Mouse (Mus musculus) lung, adult 18-20 months (tissue): ENCODE results near the gene Olig1.
"Not testable (repeated sequence)": the region's sequence is repeated elsewhere in the genome, so short reads cannot be mapped to it uniquely, and the experiment has no call there.

Experiments used
- DNase-seq, 2 experiments: peaks; one replicate each; pipeline ENCODE4 v3.0.0; 2022; ENCODE audit warnings: mixed read lengths in 2 of 2

The Olig1 gene

DNA sequence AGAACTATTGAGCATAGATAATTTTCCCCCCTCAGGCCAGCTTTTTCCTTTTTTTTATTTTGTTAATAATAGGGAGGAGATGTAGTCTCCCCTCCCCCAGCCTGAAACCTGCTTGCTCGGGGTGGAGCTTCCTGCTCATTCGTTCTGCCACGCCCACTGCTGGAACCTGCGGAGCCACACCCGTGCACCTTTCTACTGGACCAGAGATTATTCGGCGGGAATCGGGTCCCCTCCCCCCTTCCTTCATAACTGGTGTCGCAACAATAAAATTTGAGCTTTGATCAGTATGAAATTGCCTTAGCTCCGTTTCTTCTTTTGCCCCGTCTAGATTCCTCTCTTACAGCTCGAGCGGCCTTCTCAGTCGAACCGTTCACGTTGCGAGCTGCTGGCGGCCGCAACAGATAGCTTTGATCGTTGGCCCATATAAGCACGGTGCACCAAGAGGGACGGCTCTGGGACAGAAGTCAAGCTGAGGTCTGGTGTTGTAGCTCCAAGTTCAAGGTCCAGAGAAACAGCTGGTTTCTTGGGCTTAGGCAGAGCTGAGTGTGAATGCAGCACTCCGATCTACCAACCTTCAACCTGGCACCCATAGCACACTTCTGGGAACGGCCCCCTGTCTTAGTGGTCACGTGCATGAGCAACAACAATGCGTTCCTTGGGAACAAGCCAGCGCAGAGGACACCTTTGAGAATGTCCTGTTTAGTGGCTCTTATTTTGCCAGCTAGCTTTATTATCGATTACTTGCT, 14.0 kb upstream of the Olig1 start:
- not testable (repeated sequence) for DNase-seq

DNA sequence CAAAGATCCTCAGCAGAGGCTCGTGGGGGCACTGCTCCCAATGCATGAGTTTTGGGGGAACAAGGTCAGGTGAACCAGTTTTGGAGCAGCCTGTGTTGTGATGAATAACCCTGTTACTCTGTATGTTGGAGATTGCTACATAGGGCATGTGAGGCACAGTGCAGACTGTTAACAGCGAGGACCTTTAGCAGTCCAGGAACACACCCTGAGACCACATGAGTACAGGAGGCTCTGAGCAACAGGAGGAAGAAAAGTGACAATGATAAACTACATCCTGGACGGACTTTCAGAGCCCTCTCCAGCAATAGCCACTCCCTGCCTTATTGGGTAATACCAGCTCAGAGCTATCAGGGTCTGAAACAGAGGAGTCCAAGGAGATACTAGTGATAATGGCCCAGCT, 10.6 kb upstream of the Olig1 start:
- no peak for DNase-seq

DNA sequence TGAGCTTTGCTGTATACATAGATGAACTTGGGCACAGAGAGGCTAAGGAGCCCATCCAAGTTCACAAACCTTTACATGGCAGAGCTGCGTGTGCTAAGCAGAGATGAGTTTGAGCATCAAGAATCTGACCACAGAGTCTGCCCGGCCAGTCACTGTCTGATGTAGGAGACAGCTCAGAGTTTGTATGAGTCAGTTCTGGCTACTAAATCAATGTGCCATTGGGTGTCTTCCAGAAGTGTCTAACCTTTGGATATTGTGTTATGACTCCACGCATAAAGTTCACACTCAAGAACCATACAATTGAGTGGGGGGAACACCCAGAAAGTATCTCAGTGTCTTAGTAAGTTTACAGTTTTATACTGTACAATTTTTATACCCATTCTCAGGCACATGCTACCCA, 8.7 kb upstream of the Olig1 start:
- no peak for DNase-seq

DNA sequence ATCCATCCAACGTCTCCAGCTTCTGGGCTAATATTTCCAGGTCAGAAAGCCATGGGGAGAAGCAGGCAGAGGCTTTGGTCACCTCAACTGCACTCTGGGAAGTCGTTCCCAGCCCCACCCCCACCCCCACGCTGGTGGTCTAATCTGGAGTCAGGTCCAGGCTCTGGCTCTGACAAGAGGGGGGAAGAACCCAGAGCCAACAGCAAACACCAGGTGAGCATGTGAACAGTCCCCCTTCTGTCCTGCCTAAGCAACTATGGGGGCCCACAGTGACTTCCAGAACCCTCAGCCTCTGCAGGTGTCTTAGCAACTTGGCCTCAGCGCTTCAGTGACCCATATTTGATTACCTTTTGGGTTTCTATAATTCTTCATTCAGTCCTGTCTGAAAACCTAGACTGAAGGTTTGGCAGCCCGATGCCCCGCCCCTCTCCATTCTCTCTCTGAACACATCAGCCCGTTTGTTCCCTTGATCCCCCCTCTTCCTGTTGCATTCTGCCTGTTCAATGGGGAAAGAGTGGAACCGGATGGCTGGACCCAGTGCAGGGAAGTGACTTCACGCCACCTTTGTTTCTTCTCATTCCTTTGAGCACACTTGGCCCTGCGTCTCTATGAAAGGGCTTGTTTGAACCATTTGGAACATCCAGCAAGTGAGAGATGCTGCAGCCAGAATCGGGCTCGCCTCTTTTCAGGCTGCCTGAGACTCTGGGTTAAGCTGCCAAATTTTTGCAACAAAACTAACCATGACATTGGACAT, 6.9 kb upstream of the Olig1 start:
- no peak for DNase-seq

DNA sequence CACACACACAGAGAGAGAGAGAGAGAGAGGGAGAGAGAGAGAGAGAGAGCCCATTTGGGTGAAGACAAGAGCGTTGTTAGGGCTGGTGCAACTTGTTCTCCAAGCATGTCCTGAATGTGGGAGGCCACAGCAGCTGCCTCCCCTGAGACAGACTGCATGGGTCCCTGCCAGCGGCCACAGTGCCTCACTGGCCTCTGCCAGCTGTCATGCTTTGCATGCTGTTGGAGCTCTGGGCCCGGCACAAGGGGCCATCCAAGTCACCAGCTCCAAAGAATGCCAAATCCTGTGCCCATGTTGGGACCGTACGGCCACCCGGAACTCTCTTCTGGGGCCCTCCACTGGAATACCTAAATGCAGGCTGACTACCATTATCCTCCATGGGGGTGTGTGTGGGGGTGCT, 3.6 kb upstream of the Olig1 start:
- no peak for DNase-seq

DNA sequence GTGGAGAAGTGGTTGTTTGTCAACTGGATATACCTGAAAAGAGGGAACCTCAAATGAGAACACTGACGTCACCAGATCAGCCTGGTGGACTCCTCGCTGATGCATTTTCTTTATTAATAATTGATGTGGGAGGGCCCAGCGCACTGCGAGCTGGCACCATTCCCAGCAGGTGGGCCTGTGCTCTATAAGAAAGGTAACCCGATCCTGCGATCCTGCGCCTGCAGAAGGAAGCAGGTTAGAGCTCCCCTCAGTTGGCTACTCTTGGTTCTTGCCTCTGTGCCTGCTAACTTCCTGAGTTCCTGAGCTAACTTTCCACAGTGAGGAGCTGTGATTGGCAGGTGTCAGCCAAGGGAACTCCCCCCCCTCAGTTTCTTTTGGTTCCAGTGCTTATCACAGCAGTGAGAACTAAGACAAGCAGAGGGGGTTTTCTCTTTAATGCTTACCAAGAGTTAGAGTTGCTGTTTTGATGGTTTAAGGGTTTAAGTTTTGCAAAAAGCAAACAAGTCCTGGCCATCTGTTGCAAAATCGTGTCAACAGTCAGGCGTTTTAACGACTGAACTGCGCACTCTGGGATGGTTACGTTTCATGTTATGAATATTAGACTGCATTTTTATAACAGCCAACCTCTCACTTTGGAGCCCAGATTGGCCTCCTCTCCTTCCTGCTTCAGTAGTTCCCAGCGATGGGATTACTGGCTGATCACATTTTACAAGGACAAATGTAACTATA, 684 bp upstream of the Olig1 start:
- DNase-seq, result no peak

DNA sequence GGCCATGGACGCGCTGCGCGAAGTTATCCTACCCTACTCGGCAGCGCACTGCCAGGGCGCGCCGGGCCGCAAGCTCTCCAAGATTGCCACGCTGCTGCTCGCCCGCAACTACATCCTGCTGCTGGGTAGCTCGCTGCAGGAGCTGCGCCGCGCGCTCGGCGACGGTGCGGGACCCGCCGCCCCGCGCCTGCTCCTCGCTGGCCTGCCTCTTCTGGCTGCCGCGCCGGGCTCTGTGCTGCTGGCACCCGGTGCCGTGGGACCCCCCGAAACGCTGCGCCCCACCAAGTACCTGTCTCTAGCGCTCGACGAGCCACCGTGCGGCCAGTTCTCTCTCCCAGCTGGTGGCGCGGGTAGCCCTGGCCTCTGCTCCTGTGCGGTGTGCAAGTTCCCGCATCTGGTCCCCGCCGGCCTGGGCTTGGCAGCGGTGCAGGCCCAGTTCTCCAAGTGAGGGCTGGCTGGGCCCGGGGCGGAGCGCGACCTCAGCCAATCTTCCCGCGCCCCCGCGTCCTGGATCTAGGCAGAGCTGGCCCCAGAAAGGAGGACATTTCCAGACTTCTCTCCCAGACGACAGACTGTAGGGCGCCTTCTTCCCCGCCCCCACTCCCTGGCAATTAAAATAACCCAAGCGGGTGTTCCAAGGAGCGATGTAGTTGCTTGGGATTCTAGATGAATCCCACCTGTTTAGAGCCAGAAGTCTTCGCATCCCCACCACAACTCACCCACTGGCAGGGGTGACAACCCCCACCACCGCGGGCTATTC, 820 bp downstream of the Olig1 start:
- no peak for DNase-seq

DNA sequence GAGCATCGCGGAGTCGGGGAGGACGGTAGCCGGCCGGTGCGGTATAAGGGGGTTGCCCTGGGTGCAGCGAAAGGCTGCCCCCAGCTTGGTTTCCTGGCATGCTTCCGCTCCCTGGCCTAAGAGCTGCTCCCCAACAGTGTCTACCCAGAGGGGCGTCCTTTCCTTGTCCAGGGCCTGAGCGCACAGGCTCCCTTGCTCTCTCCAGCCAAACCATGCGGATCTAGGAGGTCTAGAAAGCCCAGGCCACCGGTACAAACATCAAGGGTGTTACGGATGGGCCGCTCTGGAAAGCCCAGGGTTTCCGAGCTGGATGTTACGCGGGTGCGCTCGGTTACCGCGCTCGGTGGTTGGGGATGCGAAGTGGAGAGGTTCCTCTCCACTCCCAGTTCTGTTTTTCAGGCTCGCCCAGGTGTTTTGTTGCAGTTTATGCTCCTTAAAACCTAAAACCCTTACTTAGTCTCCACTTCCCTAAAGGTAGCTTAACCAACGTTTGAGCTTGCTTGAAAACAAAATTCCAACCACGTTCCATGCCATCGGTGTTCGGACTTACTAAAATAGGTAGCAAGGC, 1.5 kb downstream of the Olig1 start:
- DNase-seq, result no peak

DNA sequence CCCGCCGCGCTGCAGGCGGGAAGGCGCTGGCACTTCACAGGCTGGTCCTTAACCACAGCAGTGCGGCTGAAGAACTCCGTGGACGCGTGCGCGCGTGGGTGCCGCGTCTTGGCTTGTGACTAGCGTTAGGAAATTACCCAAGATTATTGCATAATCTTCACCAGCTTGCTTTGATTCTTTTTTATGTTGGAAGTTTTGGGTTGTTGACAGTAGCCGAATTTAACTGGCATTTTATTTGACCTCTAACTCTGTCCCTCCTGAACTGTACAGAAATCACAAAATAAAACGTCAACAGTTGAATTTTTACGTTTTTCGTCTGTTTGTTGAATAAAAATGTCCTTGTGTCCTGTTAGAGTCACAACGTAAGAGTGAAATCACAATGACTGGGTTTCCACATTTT, 2.1 kb downstream of the Olig1 start:
- no peak for DNase-seq

DNA sequence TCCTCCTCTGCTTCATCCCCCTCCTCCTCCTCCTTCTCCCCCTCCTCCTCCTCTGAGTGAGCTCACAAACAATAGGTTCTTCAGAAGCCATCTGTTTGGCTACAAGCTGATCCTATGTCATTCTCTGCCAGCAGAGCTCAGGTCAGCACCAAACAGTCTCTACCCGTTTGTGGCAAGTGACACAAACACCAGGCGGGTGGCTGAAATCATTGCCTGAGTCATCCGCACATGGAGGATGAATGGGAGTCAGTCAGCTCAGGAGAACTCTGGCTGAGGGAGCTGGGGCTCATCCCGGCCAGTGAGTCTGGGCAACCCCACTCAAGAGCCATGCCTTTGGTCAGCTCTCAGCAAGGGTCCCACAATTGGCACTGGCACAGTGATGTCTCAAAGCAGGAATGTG, 10.9 kb downstream of the Olig1 start:
- no peak for DNase-seq

DNA sequence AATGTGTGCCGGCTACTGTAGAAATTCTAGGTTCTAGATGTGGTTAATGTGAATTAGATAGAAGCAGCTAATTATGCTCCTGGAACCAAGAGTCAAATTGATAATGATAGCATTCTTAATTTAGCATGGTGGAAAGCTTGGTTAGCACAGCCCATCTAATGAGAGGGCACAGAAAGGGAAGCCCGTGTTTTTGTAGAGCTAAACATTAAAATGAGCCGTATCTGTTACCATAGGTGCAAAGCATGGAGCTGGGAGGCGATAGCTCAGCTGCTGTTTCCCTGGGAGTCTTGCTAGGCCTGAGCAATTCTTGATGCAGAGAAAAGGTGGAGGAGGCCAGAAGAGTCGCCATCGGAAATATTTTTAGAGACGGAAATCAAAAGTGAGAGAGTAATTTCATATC, 22.5 kb downstream of the Olig1 start:
- DNase-seq, result no peak

DNA sequence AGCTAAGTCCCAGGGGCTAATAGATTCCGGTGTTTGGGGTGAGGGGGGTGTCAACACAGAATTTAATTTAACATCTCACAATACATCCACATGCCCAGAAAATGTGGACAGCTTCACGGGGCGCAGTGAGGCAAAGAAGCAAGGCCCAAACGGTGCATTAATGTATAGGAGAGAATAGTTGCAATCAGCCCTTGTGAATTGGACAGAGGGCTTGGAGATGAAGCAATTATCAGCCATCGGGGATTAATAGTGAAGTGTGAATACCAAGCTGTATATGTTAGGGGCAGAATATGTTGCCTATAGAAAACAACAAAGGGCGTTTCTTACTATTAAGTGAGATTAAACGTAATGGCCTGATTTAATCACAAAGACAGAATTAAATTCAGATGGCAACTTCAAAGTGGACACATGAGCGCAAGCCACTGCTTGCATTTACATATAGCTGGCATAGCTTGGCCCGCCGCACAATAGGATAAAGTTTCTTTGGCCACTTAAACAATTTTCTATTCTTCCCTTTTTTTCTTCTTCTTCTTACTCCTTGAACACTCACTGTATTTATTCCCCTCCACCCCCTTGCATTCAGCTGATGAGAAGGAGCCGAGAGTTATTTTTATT, 23.3 kb downstream of the Olig1 start:
- no peak for DNase-seq

DNA sequence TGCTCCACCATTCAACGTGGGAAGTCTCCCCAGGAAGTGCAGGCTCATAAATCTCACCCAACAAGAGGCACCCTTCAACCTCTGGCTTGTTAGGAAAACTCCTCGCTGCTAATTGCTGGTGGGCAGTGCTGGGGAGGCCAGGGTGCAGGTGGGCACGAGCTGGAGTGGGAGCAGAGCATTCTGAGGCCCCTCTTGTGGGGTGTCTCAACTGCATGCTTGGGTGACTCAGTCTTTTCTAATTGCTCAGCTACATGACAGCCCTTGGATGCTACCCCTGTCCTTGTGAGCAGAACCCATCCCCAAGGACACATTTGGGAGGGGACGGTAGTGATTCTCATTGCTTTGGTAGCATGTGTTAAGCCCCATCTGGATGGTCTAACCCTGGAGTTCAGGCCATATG, 28.2 kb downstream of the Olig1 start:
- DNase-seq, result no peak

DNA sequence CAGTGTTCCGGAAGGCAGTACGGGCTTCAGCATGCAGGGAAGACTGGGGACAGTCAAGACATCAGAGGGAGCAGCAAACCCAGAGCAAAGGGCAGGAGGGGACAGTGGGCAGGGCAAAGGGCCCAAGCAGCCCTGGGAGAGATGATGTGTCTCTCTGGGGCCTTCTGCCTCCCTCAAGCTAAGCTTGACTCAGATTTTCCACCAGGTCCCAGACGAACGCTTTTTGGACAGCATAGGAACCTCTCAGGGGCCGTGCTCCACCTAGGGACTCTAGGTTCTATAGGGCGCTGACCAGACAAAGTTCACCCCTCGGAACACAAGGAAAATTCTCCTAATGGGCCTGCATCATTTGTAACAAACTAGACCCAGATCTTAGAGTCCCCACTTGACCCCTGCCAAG, 29.8 kb downstream of the Olig1 start:
- no peak for DNase-seq

DNA sequence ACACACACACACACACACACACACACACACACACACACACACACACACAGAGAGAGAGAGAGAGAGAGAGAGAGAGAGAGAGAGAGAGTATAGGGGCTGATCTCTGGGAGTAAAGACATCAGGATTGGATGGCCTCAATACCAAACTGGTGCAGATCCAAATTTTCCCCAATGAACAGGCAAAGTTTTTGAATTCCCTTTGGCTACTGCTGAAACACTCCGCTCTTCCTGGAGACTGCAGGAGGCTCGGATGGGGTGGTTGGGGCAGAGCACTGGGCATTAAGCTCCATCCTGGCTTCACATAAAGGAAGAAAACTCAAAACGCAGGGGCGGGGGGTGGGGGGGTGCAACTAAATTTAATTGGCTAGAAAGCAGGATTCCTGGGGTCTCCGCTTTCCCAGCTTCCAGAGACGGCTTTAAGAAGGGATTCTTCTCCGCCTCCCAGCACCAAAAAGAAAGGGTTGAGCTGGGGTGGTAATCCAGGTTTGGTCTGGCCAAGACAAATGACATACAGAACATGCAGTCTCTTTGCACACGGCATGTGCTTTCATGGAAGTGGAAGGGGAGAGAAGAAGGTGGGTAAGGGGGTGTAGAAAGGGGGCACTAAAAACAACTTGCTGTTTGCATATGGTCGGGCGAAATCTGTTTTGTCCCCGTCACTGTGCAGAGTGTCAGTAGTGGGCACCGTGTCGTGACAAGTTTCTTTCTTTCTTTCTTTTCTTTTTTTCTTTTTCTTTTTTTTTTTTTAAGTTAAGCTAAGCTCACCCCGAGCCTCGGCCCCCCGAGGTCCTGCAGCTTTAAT, 31.3 kb downstream of the Olig1 start:
- DNase-seq, result no peak

DNA sequence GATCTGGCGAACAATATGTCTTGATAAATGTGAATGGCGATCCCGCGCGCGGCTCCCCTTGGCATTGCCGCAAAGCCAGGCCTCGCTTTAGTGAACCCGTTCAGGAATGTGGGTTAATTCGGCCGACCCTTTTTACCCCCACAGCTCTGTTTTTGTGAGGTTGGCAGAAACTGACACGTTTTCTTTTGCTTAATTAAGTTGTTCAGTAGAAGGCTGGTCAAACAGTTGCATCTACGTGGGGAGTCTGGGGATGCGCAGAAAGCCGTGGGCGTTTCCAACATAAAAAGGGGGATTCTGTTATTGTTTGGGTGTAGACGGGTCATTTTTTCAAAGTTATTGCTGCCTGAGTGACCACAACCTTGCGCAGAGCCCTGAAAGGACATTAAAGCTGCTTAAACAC, 31.9 kb downstream of the Olig1 start:
- DNase-seq, result no peak

DNA sequence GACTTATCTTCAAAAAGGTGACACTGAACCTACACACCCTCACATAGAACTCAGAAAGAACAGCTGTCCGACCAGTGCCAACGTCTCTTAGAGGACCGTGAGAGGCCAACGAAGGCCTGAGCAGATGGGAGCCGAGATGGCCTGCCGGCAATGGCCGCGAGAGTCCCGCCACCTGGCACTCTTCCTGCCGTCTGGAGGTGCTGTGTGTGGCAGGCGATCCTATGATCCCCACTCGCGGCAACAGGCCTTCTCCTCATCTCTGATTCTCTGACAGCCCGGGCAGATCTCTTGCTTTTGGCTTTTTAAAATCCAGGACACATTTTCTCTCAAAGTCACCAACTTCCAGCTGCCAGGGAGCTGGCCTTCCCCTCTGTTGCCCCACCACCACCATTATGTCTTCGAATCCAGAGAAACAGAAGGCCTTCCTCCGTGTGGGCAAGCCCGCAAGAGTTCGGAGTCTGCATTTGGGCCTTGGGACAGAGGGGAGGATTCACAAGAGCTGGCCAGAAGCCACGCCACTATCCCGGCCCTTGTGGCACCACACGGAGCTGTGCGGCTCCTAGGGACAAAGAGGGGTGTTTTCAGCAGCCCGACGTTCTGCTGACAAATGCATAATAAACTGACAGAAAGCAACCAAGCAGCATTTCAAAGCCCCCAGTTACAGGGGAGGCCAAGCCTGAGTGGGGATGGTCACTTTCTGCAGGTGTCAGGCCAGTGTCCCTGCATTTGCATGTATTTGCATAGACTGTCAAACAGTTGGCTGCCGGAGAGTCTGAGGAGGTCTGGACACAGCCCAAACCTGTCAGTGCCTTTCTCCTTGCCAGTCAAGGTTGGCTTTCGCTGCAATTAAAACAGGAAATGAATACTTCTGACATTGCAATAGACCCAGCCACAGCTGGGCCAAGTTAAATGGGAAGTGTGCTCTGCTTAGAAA, 34.5 kb downstream of the Olig1 start:
- peak in 1 of 2 experiments; percentile 7 for DNase-seq

DNA sequence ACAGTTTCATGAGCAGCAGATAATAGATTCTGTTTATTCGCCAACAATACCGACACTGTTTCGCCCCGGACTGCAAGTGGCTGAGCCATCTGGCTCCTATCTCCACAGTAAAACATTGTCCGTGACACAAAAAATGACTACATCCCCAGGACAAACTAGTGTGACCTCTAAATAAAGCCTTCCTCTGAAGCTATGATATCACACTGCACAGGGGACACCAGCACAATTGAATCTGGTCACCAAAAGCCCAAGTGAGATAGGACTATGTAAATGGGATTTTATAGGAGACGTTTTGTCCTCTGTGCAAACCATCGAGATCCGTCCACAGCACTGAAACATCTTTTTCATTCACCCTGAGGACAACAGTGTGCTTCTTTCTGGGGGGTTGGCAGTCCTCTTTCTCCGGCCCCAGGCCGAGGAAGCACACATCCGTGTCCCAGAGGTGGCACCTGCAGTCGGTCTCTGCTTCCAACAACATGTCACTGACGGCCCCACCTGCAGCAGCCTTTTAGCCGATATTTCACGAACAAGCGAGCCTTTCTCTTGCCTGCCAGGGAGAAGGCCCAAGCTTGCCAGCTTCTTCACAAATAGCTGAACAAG, 36.0 kb downstream of the Olig1 start:
- DNase-seq, result no peak

DNA sequence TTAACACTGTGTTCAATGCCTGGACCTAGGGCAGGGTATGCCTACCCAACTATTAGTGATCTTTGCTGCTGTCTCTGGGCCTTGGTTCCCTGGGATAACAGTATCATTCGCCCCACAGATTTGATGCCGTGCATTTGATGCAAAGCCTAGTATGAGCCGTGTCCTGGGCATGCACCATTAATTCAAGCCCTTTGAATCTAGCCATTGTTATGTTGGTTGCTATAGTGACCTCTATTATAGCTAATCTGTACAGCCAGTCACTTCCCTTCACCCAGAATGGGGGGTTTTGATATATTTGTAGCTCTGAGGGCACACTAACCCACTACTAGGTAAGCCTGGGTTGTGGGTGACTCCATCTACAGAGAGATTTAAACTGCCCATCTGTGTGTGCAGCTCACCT, 40.3 kb downstream of the Olig1 start:
- DNase-seq, result no peak

DNA sequence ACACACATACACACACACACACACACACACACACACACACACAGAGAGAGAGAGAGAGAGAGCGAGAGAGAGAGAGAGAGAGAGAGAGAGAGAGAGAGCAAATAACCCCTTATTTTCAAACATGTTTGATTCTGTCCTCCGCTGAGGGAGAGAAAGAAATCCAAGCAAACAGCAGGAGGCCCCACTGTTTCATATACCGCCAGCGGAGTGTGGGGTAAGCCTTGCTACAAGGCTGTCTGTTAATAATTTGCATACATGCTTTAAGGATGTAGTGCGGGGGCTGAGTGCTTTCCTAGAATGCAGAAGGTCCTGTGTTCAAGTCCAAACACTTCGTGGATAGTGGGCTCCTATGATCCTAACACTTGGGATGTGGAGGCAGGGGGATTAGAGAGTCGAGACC, 43.3 kb downstream of the Olig1 start:
- DNase-seq, result no peak
